Mouse (Mus musculus): ENCODE measurements around the gene Fpr1. TPM values are rescaled to one million over a fixed set of nuclear protein-coding genes. Genes with fewer than 3 reads are reported as not detected.

The Fpr1 gene
- polyA plus RNA-seq, 1 experiment from 2014 or later, result not detected

GRCm38 (mm10) chr17:17887774-17888248 lies 4.1 kb upstream of the Fpr1 start, which contains the start of the genes Fpr2 and Fpr3:
TSS of gene Fpr2 (plus strand) at chr17:17887824.
TSS of gene Fpr3 (plus strand) at chr17:17887852.
- no peaks in the 10 kb centered on the region for H3K9me3 ChIP-seq (ENCODE audit: control insufficient read depth, low read length)
- no peak for DNase-seq (ENCODE audit: low spot score)
- no peak within 1 kb of the TSS for H3K9ac ChIP-seq
- no peaks in the 10 kb centered on the region for H3K4me1 ChIP-seq (replicated peaks; ENCODE audit: control insufficient read depth, insufficient read depth, low read length)
- no peaks in the 10 kb centered on the region for H3K27me3 ChIP-seq (ENCODE audit: control insufficient read depth, insufficient read depth, low read length)
- 58% methylated on average over 1 of the region's 1 CpGs for WGBS
- no peak within 1 kb of the TSS for H3K4me2 ChIP-seq (replicated peaks)
- H3K4me3 ChIP-seq (replicated peaks; ENCODE audit: low read length), result no peak within 1 kb of the TSS
- ATAC-seq (ENCODE audit: low FRiP score), result no peak
- H3K36me3 ChIP-seq (replicated peaks; ENCODE audit: control insufficient read depth, insufficient read depth), result no peaks in the 10 kb centered on the region
- no peak within 1 kb of the TSS for H3K27ac ChIP-seq

GRCm38 (mm10) chr17:17882672-17883071 lies 1.1 kb downstream of the Fpr1 start:
- no peaks in the 10 kb centered on the region for H3K27me3 ChIP-seq (ENCODE audit: control insufficient read depth, insufficient read depth, low read length)
- H3K9ac ChIP-seq, result no peak overlapping the region
- no peak overlapping the region for H3K27ac ChIP-seq
- no peak overlapping the region for H3K4me3 ChIP-seq (replicated peaks; ENCODE audit: low read length)
- no peaks in the 10 kb centered on the region for H3K36me3 ChIP-seq (replicated peaks; ENCODE audit: control insufficient read depth, insufficient read depth)
- no peak overlapping the region for H3K4me2 ChIP-seq (replicated peaks)
- WGBS, result 89% methylated on average over 3 of the region's 3 CpGs
- no peaks in the 10 kb centered on the region for H3K4me1 ChIP-seq (replicated peaks; ENCODE audit: control insufficient read depth, insufficient read depth, low read length)
- no peaks in the 10 kb centered on the region for H3K9me3 ChIP-seq (ENCODE audit: control insufficient read depth, low read length)
- ATAC-seq (ENCODE audit: low FRiP score) (no peak), DNase-seq (ENCODE audit: low spot score) (no peak)

- H3K27ac ChIP-seq, result no peak overlapping the region
- ATAC-seq (ENCODE audit: low FRiP score) (no peak), DNase-seq (ENCODE audit: low spot score) (no peak)
- H3K9ac ChIP-seq, result no peak overlapping the region
- H3K9me3 ChIP-seq (ENCODE audit: control insufficient read depth, low read length), result no peaks in the 10 kb centered on the region
- no peaks in the 10 kb centered on the region for H3K27me3 ChIP-seq (ENCODE audit: control insufficient read depth, insufficient read depth, low read length)
- H3K4me1 ChIP-seq (replicated peaks; ENCODE audit: control insufficient read depth, insufficient read depth, low read length), result no peaks in the 10 kb centered on the region
- H3K4me3 ChIP-seq (replicated peaks; ENCODE audit: low read length), result no peak overlapping the region
- 80% methylated on average over 1 of the region's 1 CpGs for WGBS
- H3K4me2 ChIP-seq (replicated peaks), result no peak overlapping the region
- H3K36me3 ChIP-seq (replicated peaks; ENCODE audit: control insufficient read depth, insufficient read depth), result no peaks in the 10 kb centered on the region
Measured at GRCm38 (mm10) chr17:17879347-17879746, 4.4 kb downstream of the Fpr1 start.

GRCm38 (mm10) chr17:17871697-17872096 lies 12.0 kb downstream of the Fpr1 start:
- Histone ChIP-seq H3K27ac (no peak overlapping the region), H3K4me3 (replicated peaks; ENCODE audit: low read length) (no peak overlapping the region), H3K4me1 (replicated peaks; ENCODE audit: control insufficient read depth, insufficient read depth, low read length) (no peaks in the 10 kb centered on the region), H3K4me2 (replicated peaks) (no peak overlapping the region), H3K27me3 (ENCODE audit: control insufficient read depth, insufficient read depth, low read length) (no peaks in the 10 kb centered on the region), H3K9ac (no peak overlapping the region), H3K9me3 (ENCODE audit: control insufficient read depth, low read length) (0 out of 2 replicates have a peak, but pooled peaks cover 8% of the 10 kb centered on the region), H3K36me3 (replicated peaks; ENCODE audit: control insufficient read depth, insufficient read depth) (no peaks in the 10 kb centered on the region)
- DNase-seq (ENCODE audit: low spot score) (no peak), ATAC-seq (ENCODE audit: low FRiP score) (no peak)
- WGBS, result 91% methylated on average over 2 of the region's 2 CpGs

GRCm38 (mm10) chr17:17870892-17871550 lies 12.7 kb downstream of the Fpr1 start:
- 88% methylated on average over 2 of the region's 2 CpGs for WGBS
- 0 out of 2 replicates have a peak, but pooled peaks cover 8% of the 10 kb centered on the region for H3K9me3 ChIP-seq (ENCODE audit: control insufficient read depth, low read length)
- H3K36me3 ChIP-seq (replicated peaks; ENCODE audit: control insufficient read depth, insufficient read depth), result peaks cover 1% of the 10 kb centered on the region
- no peak overlapping the region for H3K4me3 ChIP-seq (replicated peaks; ENCODE audit: low read length)
- no peak overlapping the region for H3K27ac ChIP-seq
- no peak for DNase-seq (ENCODE audit: low spot score)
- H3K27me3 ChIP-seq (ENCODE audit: control insufficient read depth, insufficient read depth, low read length), result no peaks in the 10 kb centered on the region
- no peaks in the 10 kb centered on the region for H3K4me1 ChIP-seq (replicated peaks; ENCODE audit: control insufficient read depth, insufficient read depth, low read length)
- ATAC-seq (ENCODE audit: low FRiP score), result no peak
- no peak overlapping the region for H3K9ac ChIP-seq
- no peak overlapping the region for H3K4me2 ChIP-seq (replicated peaks)

GRCm38 (mm10) chr17:17866801-17867469 lies 16.8 kb downstream of the Fpr1 start:
- 89% methylated on average over 11 of the region's 11 CpGs for WGBS
- no peak for ATAC-seq (ENCODE audit: low FRiP score)

GRCm38 (mm10) chr17:17865168-17865567 lies 18.6 kb downstream of the Fpr1 start:
- no peak overlapping the region for H3K27ac ChIP-seq
- H3K36me3 ChIP-seq (replicated peaks; ENCODE audit: control insufficient read depth, insufficient read depth), result peaks cover 17% of the 10 kb centered on the region
- no peak overlapping the region for H3K4me3 ChIP-seq (replicated peaks; ENCODE audit: low read length)
- DNase-seq (ENCODE audit: low spot score), result no peak
- no peaks in the 10 kb centered on the region for H3K4me1 ChIP-seq (replicated peaks; ENCODE audit: control insufficient read depth, insufficient read depth, low read length)
- ATAC-seq (ENCODE audit: low FRiP score), result no peak
- no peak overlapping the region for H3K9ac ChIP-seq
- WGBS, result 57% methylated on average over 2 of the region's 2 CpGs
- H3K27me3 ChIP-seq (ENCODE audit: control insufficient read depth, insufficient read depth, low read length), result no peaks in the 10 kb centered on the region
- H3K9me3 ChIP-seq (ENCODE audit: control insufficient read depth, low read length), result no peaks in the 10 kb centered on the region
- H3K4me2 ChIP-seq (replicated peaks), result no peak overlapping the region

More at GRCm38 (mm10) chr17:17866801-17867469, 16.8 kb downstream of the Fpr1 start:
- Histone ChIP-seq H3K27ac (no peak overlapping the region), H3K27me3 (ENCODE audit: control insufficient read depth, insufficient read depth, low read length) (no peaks in the 10 kb centered on the region), H3K4me3 (replicated peaks; ENCODE audit: low read length) (no peak overlapping the region), H3K9me3 (ENCODE audit: control insufficient read depth, low read length) (no peaks in the 10 kb centered on the region), H3K4me1 (replicated peaks; ENCODE audit: control insufficient read depth, insufficient read depth, low read length) (no peaks in the 10 kb centered on the region), H3K36me3 (replicated peaks; ENCODE audit: control insufficient read depth, insufficient read depth) (peaks cover 17% of the 10 kb centered on the region), H3K9ac (no peak overlapping the region), H3K4me2 (replicated peaks) (no peak overlapping the region)
- no peak for DNase-seq (ENCODE audit: low spot score)

- Histone ChIP-seq H3K4me2 (replicated peaks) (no peak overlapping the region), H3K9me3 (ENCODE audit: control insufficient read depth, low read length) (no peaks in the 10 kb centered on the region), H3K4me1 (replicated peaks; ENCODE audit: control insufficient read depth, insufficient read depth, low read length) (no peaks in the 10 kb centered on the region), H3K9ac (no peak overlapping the region), H3K4me3 (replicated peaks; ENCODE audit: low read length) (no peak overlapping the region), H3K27me3 (ENCODE audit: control insufficient read depth, insufficient read depth, low read length) (no peaks in the 10 kb centered on the region), H3K27ac (no peak overlapping the region), H3K36me3 (replicated peaks; ENCODE audit: control insufficient read depth, insufficient read depth) (peaks cover 17% of the 10 kb centered on the region)
- ATAC-seq (ENCODE audit: low FRiP score), result no peak
- DNase-seq (ENCODE audit: low spot score), result no peak
- 75% methylated on average over 1 of the region's 1 CpGs for WGBS
Measured at GRCm38 (mm10) chr17:17862360-17862759, 21.4 kb downstream of the Fpr1 start.

GRCm38 (mm10) chr17:17860110-17860509 lies 23.6 kb downstream of the Fpr1 start:
- Histone ChIP-seq H3K9ac (no peak overlapping the region), H3K27ac (no peak overlapping the region), H3K9me3 (ENCODE audit: control insufficient read depth, low read length) (no peaks in the 10 kb centered on the region), H3K4me2 (replicated peaks) (no peak overlapping the region), H3K4me1 (replicated peaks; ENCODE audit: control insufficient read depth, insufficient read depth, low read length) (no peaks in the 10 kb centered on the region), H3K27me3 (ENCODE audit: control insufficient read depth, insufficient read depth, low read length) (no peaks in the 10 kb centered on the region), H3K36me3 (replicated peaks; ENCODE audit: control insufficient read depth, insufficient read depth) (peaks cover 12% of the 10 kb centered on the region), H3K4me3 (replicated peaks; ENCODE audit: low read length) (no peak overlapping the region)
- ATAC-seq (ENCODE audit: low FRiP score), result no peak
- WGBS, result 86% methylated on average over 3 of the region's 3 CpGs
- DNase-seq (ENCODE audit: low spot score), result no peak

Measured in hindbrain, embryonic 14.5 days (tissue).